Mouse (Mus musculus) neural tube, embryonic 11.5 days (tissue): ENCODE results near the gene Olfr470. TPM values are rescaled to one million over a fixed set of nuclear protein-coding genes. Genes with fewer than 3 reads are reported as not detected.
"Not testable (repeated sequence)": the region's sequence is repeated elsewhere in the genome, so short reads cannot be mapped to it uniquely, and the experiment has no call there.

Experiments
- ATAC-seq: fragments of 200-750 bp; cut with Nextera tagmentation; 2 replicates; pipeline ENCODE4 v1.8.0; 2017; ENCODE audit warnings: moderate number of reproducible peaks, mild to moderate bottlenecking, moderate TSS enrichment, moderate library complexity; ENCODE audit not compliant: insufficient read depth, low FRiP score, low TSS enrichment
- DNase-seq: peaks from one replicate; pipeline ENCODE4 v3.0.0-alpha.2; 2015; ENCODE audit warnings: low spot score
- H3K27ac ChIP-seq: fragments of 300-500 bp; sonication (generic); 2 replicates; pipeline ENCODE4 v1.5.1; 2014; ENCODE audit warnings: low read depth, mild to moderate bottlenecking, low read length
- H3K27me3 ChIP-seq: fragments of 300-500 bp; sonication (generic); 2 replicates; pipeline ENCODE4 v1.6.1; 2014; ENCODE audit warnings: mild to moderate bottlenecking, low read length, mixed read lengths; ENCODE audit not compliant: control insufficient read depth, insufficient read depth
- H3K36me3 ChIP-seq: fragments of 300-500 bp; sonication (generic); 2 replicates; pipeline ENCODE4 v1.6.1; 2014; ENCODE audit warnings: mild to moderate bottlenecking, low read length, moderate library complexity, mixed read lengths; ENCODE audit not compliant: control insufficient read depth, insufficient read depth
- H3K4me1 ChIP-seq: fragments of 300-500 bp; sonication (generic); 2 replicates; pipeline ENCODE4 v1.6.1; 2014; ENCODE audit warnings: low read length, mixed read lengths; ENCODE audit not compliant: control insufficient read depth, insufficient read depth
- H3K4me2 ChIP-seq: fragments of 300-500 bp; sonication (generic); 2 replicates; pipeline ENCODE4 v1.6.1; 2014; ENCODE audit warnings: low read depth, mild to moderate bottlenecking, moderate library complexity
- H3K4me3 ChIP-seq: fragments of 300-500 bp; sonication (generic); 2 replicates; pipeline ENCODE4 v1.5.1; 2014; ENCODE audit warnings: low read depth, low read length
- H3K9ac ChIP-seq: fragments of 300-500 bp; sonication (generic); 2 replicates; pipeline ENCODE4 v1.6.1; 2014; ENCODE audit warnings: mild to moderate bottlenecking, low read length
- H3K9me3 ChIP-seq: fragments of 300-500 bp; sonication (generic); 2 replicates; pipeline ENCODE4 v1.6.1; 2016; ENCODE audit warnings: low read length; ENCODE audit not compliant: control insufficient read depth
- WGBS: fragments of 180-500 bp; shearing (Covaris S2); extraction: QIAGEN DNeasy Blood & Tissue Kit; methylation state at CpG from one replicate; pipeline ENCODE4 v1.1.7; 2014; 5-methylcytosine and 5-hydroxymethylcytosine counted together
- polyA plus RNA-seq: library from polyadenylated mRNA; unstranded; fragments of >200 nt; fragmentation: Nextera tagmentation; extraction: Ambion mirVana; gene quantifications from 2 replicates; pipeline ENCODE4 v1.2.1, GENCODE M21; 2014

Olfr470 gene
- not detected in 2 replicates for polyA plus RNA-seq

- H3K4me2 ChIP-seq, DNase-seq, ATAC-seq, H3K4me1 ChIP-seq, H3K9ac ChIP-seq, H3K4me3 ChIP-seq, H3K27ac ChIP-seq, H3K9me3 ChIP-seq, H3K27me3 ChIP-seq, H3K36me3 ChIP-seq: not testable (repeated sequence)
- 77% methylated on average over 1 of the region's 1 CpGs for WGBS
Measured at GRCm38 (mm10) chr7:107847390-107847789, at the start of gene Olfr470. TSS of gene Olfr470 (minus strand) at chr7:107847490.

GRCm38 (mm10) chr7:107841719-107842118, 5.6 kb downstream of the Olfr470 start:
- DNase-seq (no peak), ATAC-seq (no peak)
- H3K4me3 ChIP-seq = no peak overlapping the region
- no peaks in the 10 kb centered on the region for H3K36me3 ChIP-seq
- WGBS = 85% methylated on average over 1 of the region's 1 CpGs
- H3K4me1 ChIP-seq = no peaks in the 10 kb centered on the region
- H3K27me3 ChIP-seq = no peaks in the 10 kb centered on the region
- no peak overlapping the region for H3K27ac ChIP-seq
- no peak overlapping the region for H3K9ac ChIP-seq
- H3K9me3 ChIP-seq = no peaks in the 10 kb centered on the region
- H3K4me2 ChIP-seq = no peak overlapping the region

- H3K9me3 ChIP-seq, ATAC-seq, H3K4me3 ChIP-seq, H3K27me3 ChIP-seq, H3K9ac ChIP-seq, H3K4me1 ChIP-seq, H3K36me3 ChIP-seq, DNase-seq, H3K4me2 ChIP-seq, H3K27ac ChIP-seq: not testable (repeated sequence)
Measured at GRCm38 (mm10) chr7:107825441-107825840, 21.8 kb downstream of the Olfr470 start, which contains the start of gene Olfr469. TSS of gene Olfr469 (minus strand) at chr7:107825541.

GRCm38 (mm10) chr7:107823867-107824266, 23.4 kb downstream of the Olfr470 start:
- DNase-seq, ATAC-seq, H3K27me3 ChIP-seq, H3K4me2 ChIP-seq, H3K36me3 ChIP-seq, H3K4me3 ChIP-seq, H3K4me1 ChIP-seq, H3K9me3 ChIP-seq, H3K9ac ChIP-seq, H3K27ac ChIP-seq: not testable (repeated sequence)
- 67% methylated on average over 2 of the region's 2 CpGs for WGBS

GRCm38 (mm10) chr7:107819442-107819841, 27.8 kb downstream of the Olfr470 start:
- H3K4me2 ChIP-seq = no peak overlapping the region
- H3K36me3 ChIP-seq = no peaks in the 10 kb centered on the region
- no peak overlapping the region for H3K27ac ChIP-seq
- no peak overlapping the region for H3K4me3 ChIP-seq
- no peak for DNase-seq
- H3K4me1 ChIP-seq = no peaks in the 10 kb centered on the region
- H3K27me3 ChIP-seq = no peaks in the 10 kb centered on the region
- no peak for ATAC-seq
- H3K9me3 ChIP-seq = no peaks in the 10 kb centered on the region
- no peak overlapping the region for H3K9ac ChIP-seq

GRCm38 (mm10) chr7:107811963-107812362, 35.3 kb downstream of the Olfr470 start, which contains the start of gene Olfr467:
TSS of gene Olfr467 (plus strand) at chr7:107812263.
- DNase-seq = no peak
- H3K4me3 ChIP-seq = no peak within 1 kb of the TSS
- H3K4me2 ChIP-seq = no peak within 1 kb of the TSS

GRCm38 (mm10) chr7:107802138-107802537, 45.2 kb downstream of the Olfr470 start:
- no peaks in the 10 kb centered on the region for H3K9me3 ChIP-seq
- ATAC-seq (no peak), DNase-seq (no peak)
- H3K4me1 ChIP-seq = no peaks in the 10 kb centered on the region
- H3K4me3 ChIP-seq = no peak overlapping the region
- H3K27ac ChIP-seq = no peak overlapping the region
- H3K4me2 ChIP-seq = no peak overlapping the region
- no peaks in the 10 kb centered on the region for H3K36me3 ChIP-seq
- H3K27me3 ChIP-seq = no peaks in the 10 kb centered on the region
- WGBS = 74% methylated on average over 3 of the region's 3 CpGs
- H3K9ac ChIP-seq = no peak overlapping the region

More at GRCm38 (mm10) chr7:107811963-107812362, 35.3 kb downstream of the Olfr470 start, which contains the start of gene Olfr467:
- no peaks in the 10 kb centered on the region for H3K4me1 ChIP-seq
- no peak within 1 kb of the TSS for H3K27ac ChIP-seq
- ATAC-seq = no peak
- no peaks in the 10 kb centered on the region for H3K36me3 ChIP-seq
- no peaks in the 10 kb centered on the region for H3K9me3 ChIP-seq
- no peak within 1 kb of the TSS for H3K9ac ChIP-seq
- H3K27me3 ChIP-seq = no peaks in the 10 kb centered on the region

- H3K4me2 ChIP-seq = no peak within 1 kb of the TSS
- no peak within 1 kb of the TSS for H3K4me3 ChIP-seq
- no peaks in the 10 kb centered on the region for H3K4me1 ChIP-seq
- no peaks in the 10 kb centered on the region for H3K36me3 ChIP-seq
- no peak within 1 kb of the TSS for H3K9ac ChIP-seq
- 91% methylated on average over 2 of the region's 2 CpGs for WGBS
- DNase-seq (no peak), ATAC-seq (no peak)
- no peaks in the 10 kb centered on the region for H3K9me3 ChIP-seq
- H3K27me3 ChIP-seq = no peaks in the 10 kb centered on the region
- H3K27ac ChIP-seq = no peak within 1 kb of the TSS
Measured at GRCm38 (mm10) chr7:107801108-107801507, 46.2 kb downstream of the Olfr470 start, which contains the start of gene Ovch2. TSS of gene Ovch2 (minus strand) at chr7:107801208.

- Histone ChIP-seq H3K27ac (no peak overlapping the region), H3K4me3 (no peak overlapping the region), H3K27me3 (no peaks in the 10 kb centered on the region), H3K4me1 (no peaks in the 10 kb centered on the region), H3K36me3 (no peaks in the 10 kb centered on the region), H3K9ac (no peak overlapping the region), H3K4me2 (no peak overlapping the region), H3K9me3 (no peaks in the 10 kb centered on the region)
- ATAC-seq = no peak
- DNase-seq = no peak
- WGBS = 93% methylated on average over 2 of the region's 2 CpGs
Measured at GRCm38 (mm10) chr7:107796500-107796899, 50.8 kb downstream of the Olfr470 start.
